Mouse (Mus musculus): ENCODE results near the gene Kcnf1. TPM values are rescaled to one million over a fixed set of nuclear protein-coding genes. Genes with fewer than 3 reads are reported as not detected.

Kcnf1 gene
- total and polyA plus RNA-seq, 3 experiments = not detected

DNA sequence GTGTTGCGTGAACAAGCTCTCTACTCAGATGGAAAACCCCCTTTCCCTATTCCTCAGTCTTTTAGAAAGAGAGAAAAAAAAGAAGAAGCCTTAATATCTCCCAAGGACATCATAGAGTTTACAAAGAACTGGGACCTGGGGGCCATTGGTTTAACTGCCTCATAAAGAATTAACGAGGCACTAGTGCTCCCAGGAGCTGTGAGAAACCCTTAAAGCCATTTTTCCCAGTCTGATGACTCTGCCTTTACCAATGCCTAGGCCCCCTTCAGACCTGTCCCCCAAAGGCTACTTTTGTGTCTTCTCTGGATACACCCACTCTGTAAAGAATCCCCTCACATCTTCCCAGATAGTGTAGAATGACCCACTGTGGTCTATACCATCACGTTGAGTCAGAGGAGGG lies 46.4 kb upstream of the Kcnf1 start:
- Histone ChIP-seq H3K36me3 (replicated peaks in 1 of 2; ENCODE audit: control insufficient read depth in 1 of 2, insufficient read depth in 1 of 2, low read length in 1 of 2) (no peaks in the 10 kb centered on the region), H3K4me3 (replicated peaks in 1 of 3; ENCODE audit: low read depth in 2 of 3, low read length in 2 of 3, poor library complexity in 1 of 3) (no peak overlapping the region), H3K27me3 (replicated peaks) (no peaks in the 10 kb centered on the region), H3K4me2 (ENCODE audit: insufficient read depth, low read depth, poor library complexity, severe bottlenecking) (no peak overlapping the region), H3K9me3 (replicated peaks; ENCODE audit: low read length) (no peaks in the 10 kb centered on the region), H3K9ac (ENCODE audit: insufficient read depth, low read depth) (no peak overlapping the region), H3K79me2 (replicated peaks; ENCODE audit: control insufficient read depth, extremely low read depth, insufficient read depth, poor library complexity, severe bottlenecking) (no peaks in the 10 kb centered on the region), H3K4me1 (ENCODE audit: control insufficient read depth in 1 of 2, insufficient read depth in 2 of 2) (peaks cover 0 to 5% of the 10 kb centered on the region in 2 experiments; a peak in 2 of 4 replicates), H3K27ac (ENCODE audit: insufficient read depth, low read depth) (no peak overlapping the region)
- dilution Hi-C loops (cut with MboI; ENCODE audit: extremely low pct_ligation_motif_present, extremely low pct_unique_long_range_greater_than_20kb, low sequenced_read_pairs) = no loop called here
- DNase-seq (ENCODE audit: extremely low read depth) = no peak
- in situ Hi-C loops (cut with MboI; ENCODE audit: low pct_ligation_motif_present, low pct_unique_long_range_greater_than_20kb, low sequenced_read_pairs) = no loop called here
- TF ChIP-seq POLR2A (IDR thresholded peaks at IDR 0.05; ENCODE audit: low read depth, low read length) (no peak), E2F4 (IDR thresholded peaks at IDR 0.05; ENCODE audit: insufficient replicate concordance, low read depth, low read length) (no peak), MEF2A (IDR thresholded peaks at IDR 0.05; ENCODE audit: borderline replicate concordance, low read depth, low read length) (no peak), BHLHE40 (IDR thresholded peaks at IDR 0.05; ENCODE audit: low read depth, low read length) (no peak), ZC3H11A (IDR thresholded peaks at IDR 0.05; ENCODE audit: low read depth, low read length) (no peak), MAZ (IDR thresholded peaks at IDR 0.05; ENCODE audit: low read depth, low read length) (no peak), RAD21 (IDR thresholded peaks at IDR 0.05; ENCODE audit: low read depth, low read length) (no peak), GABPA (IDR thresholded peaks at IDR 0.05; ENCODE audit: insufficient replicate concordance, low read depth, low read length) (no peak), ZNF384 (IDR thresholded peaks at IDR 0.05; ENCODE audit: low read depth, low read length) (no peak), MYC (IDR thresholded peaks at IDR 0.05; ENCODE audit: low read depth, low read length) (no peak), SMC3 (IDR thresholded peaks at IDR 0.05; ENCODE audit: low read depth, low read length) (no peak), IRF4 (IDR thresholded peaks at IDR 0.05; ENCODE audit: low read depth, low read length) (no peak), RCOR1 (conservative IDR thresholded peaks at IDR 0.05; ENCODE audit: low read depth, low read length) (no peak), CTCF (conservative IDR thresholded peaks at IDR 0.05 in 1 of 2, IDR thresholded peaks at IDR 0.05 in 1 of 2; ENCODE audit: low read depth in 2 of 2, low read length in 2 of 2) (no peak), ZKSCAN1 (IDR thresholded peaks at IDR 0.05; ENCODE audit: borderline replicate concordance, low read depth, low read length) (no peak), ZMIZ1 (IDR thresholded peaks at IDR 0.05; ENCODE audit: low read depth, low read length) (no peak), USF2 (conservative IDR thresholded peaks at IDR 0.05; ENCODE audit: low read depth, low read length) (no peak), MXI1 (IDR thresholded peaks at IDR 0.05; ENCODE audit: low read depth, low read length) (no peak), NELFE (IDR thresholded peaks at IDR 0.05; ENCODE audit: low read depth, low read length) (no peak), TBP (conservative IDR thresholded peaks at IDR 0.05; ENCODE audit: low read depth, low read length) (no peak)

DNA sequence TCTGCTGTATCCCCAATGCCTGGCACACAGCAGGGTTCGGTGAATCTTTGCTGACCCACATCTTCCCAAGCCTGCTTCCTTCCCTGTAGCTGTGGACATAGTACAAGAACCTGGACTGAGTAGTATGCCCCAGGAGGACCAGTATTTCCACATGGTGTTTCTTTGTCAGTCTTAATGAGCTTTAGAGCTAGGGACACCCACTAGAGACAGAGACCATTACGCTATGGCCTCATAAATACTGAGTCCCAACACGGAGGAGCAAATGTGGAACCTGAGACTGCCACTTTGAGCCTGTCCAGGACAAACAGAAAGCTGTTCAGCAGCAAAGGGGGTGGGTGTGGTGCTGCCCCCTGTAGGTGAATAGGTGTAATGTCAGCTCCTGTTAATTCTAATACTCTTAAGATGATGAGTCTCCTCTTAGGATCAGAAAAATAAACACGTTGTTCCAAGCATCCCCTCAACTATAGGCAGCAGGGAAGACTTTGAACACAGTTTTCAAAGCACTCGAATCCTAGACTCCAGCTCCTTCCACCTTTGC lies 45.3 kb upstream of the Kcnf1 start:
- H3K27ac ChIP-seq (ENCODE audit: insufficient read depth, low read depth) = no peak overlapping the region
- no peaks in the 10 kb centered on the region for H3K9me3 ChIP-seq (replicated peaks; ENCODE audit: low read length)
- H3K4me1 ChIP-seq (ENCODE audit: control insufficient read depth in 1 of 2, insufficient read depth in 2 of 2) = peaks cover 0 to 5% of the 10 kb centered on the region in 2 experiments; a peak in 2 of 4 replicates
- no peak overlapping the region for H3K4me3 ChIP-seq (replicated peaks in 1 of 3; ENCODE audit: low read depth in 2 of 3, low read length in 2 of 3, poor library complexity in 1 of 3)
- H3K9ac ChIP-seq (ENCODE audit: insufficient read depth, low read depth) = no peak overlapping the region
- DNase-seq (ENCODE audit: extremely low read depth) = peak; percentile 59
- no peaks in the 10 kb centered on the region for H3K27me3 ChIP-seq (replicated peaks)
- peak overlapping the region; percentile 64 for H3K4me2 ChIP-seq (ENCODE audit: insufficient read depth, low read depth, poor library complexity, severe bottlenecking)
- TF ChIP-seq ELF1 (IDR thresholded peaks at IDR 0.05; ENCODE audit: low read depth, low read length) (no peak), EP300 (IDR thresholded peaks at IDR 0.05; ENCODE audit: low read length) (no peak), POLR2A (IDR thresholded peaks at IDR 0.05; ENCODE audit: low read depth, low read length) (no peak), RAD21 (IDR thresholded peaks at IDR 0.05; ENCODE audit: low read depth, low read length) (peak; percentile 59), MAX (IDR thresholded peaks at IDR 0.05; ENCODE audit: low read length) (no peak), MXI1 (IDR thresholded peaks at IDR 0.05; ENCODE audit: low read depth, low read length) (no peak), JUN (IDR thresholded peaks at IDR 0.05; ENCODE audit: insufficient read depth, low read depth, low read length) (no peak), JUND (conservative IDR thresholded peaks at IDR 0.05; ENCODE audit: low read depth, low read length) (no peak), CTCF (conservative IDR thresholded peaks at IDR 0.05 in 1 of 2, IDR thresholded peaks at IDR 0.05 in 1 of 2; ENCODE audit: low read depth in 2 of 2, low read length in 2 of 2) (peak; percentile 81 to 91), BHLHE40 (IDR thresholded peaks at IDR 0.05; ENCODE audit: low read depth, low read length) (no peak), POLR2AphosphoS2 (IDR thresholded peaks at IDR 0.05; ENCODE audit: low read depth, low read length) (no peak), SMC3 (IDR thresholded peaks at IDR 0.05; ENCODE audit: low read depth, low read length) (peak; percentile 79), RCOR1 (conservative IDR thresholded peaks at IDR 0.05; ENCODE audit: low read depth, low read length) (no peak)
- dilution Hi-C loops (cut with MboI; ENCODE audit: extremely low pct_ligation_motif_present, extremely low pct_unique_long_range_greater_than_20kb, low sequenced_read_pairs) = no loop called here
- in situ Hi-C loops (cut with MboI; ENCODE audit: low pct_ligation_motif_present, low pct_unique_long_range_greater_than_20kb, low sequenced_read_pairs) = no loop called here
- no peaks in the 10 kb centered on the region for H3K79me2 ChIP-seq (replicated peaks; ENCODE audit: control insufficient read depth, extremely low read depth, insufficient read depth, poor library complexity, severe bottlenecking)
- no peaks in the 10 kb centered on the region for H3K36me3 ChIP-seq (replicated peaks in 1 of 2; ENCODE audit: control insufficient read depth in 1 of 2, insufficient read depth in 1 of 2, low read length in 1 of 2)

All from CH12.LX (cell line).